Mouse (Mus musculus): ENCODE measurements around the gene Son. TPM values are rescaled to one million over a fixed set of nuclear protein-coding genes. Genes with fewer than 3 reads are reported as not detected.

The Son gene
- polyA plus RNA-seq, 1 experiment from 2014 or later = 143 TPM

- no peak overlapping the region for H3K27ac ChIP-seq (replicated peaks; ENCODE audit: low read depth, low read length)
- no peaks in the 10 kb centered on the region for H3K4me1 ChIP-seq (ENCODE audit: control insufficient read depth, insufficient read depth, low read length)
- no peaks in the 10 kb centered on the region for H3K27me3 ChIP-seq (ENCODE audit: control insufficient read depth, insufficient read depth, low read length)
- no peak overlapping the region for H3K4me2 ChIP-seq (ENCODE audit: low read depth, low read length)
- no peak overlapping the region for H3K4me3 ChIP-seq (ENCODE audit: low read depth, low read length)
- ATAC-seq (replicated peaks; ENCODE audit: insufficient number of reproducible peaks, low FRiP score, low TSS enrichment, low read depth) (no peak), DNase-seq (ENCODE audit: low spot score) (no peak)
- no peak overlapping the region for H3K9ac ChIP-seq (replicated peaks; ENCODE audit: low read length)
- WGBS = 84% methylated on average over 4 of the region's 4 CpGs
- no peaks in the 10 kb centered on the region for H3K9me3 ChIP-seq (replicated peaks; ENCODE audit: control insufficient read depth, low read length)
- H3K36me3 ChIP-seq (replicated peaks; ENCODE audit: control insufficient read depth, insufficient read depth, low read depth, low read length) = peaks cover 26% of the 10 kb centered on the region
These were observed 27.2 kb downstream of the Son start for GRCm38 (mm10) chr16:91674500-91674899.

GRCm38 (mm10) chr16:91678147-91678911, 31.0 kb downstream of the Son start:
- 91% methylated on average over 5 of the region's 5 CpGs for WGBS
- Histone ChIP-seq H3K36me3 (replicated peaks; ENCODE audit: control insufficient read depth, insufficient read depth, low read depth, low read length) (peaks cover 15% of the 10 kb centered on the region), H3K4me1 (ENCODE audit: control insufficient read depth, insufficient read depth, low read length) (no peaks in the 10 kb centered on the region)

GRCm38 (mm10) chr16:91680656-91681055, 33.4 kb downstream of the Son start:
- H3K4me3 ChIP-seq (ENCODE audit: low read depth, low read length) = no peak overlapping the region
- WGBS = 80% methylated on average over 5 of the region's 5 CpGs
- DNase-seq (ENCODE audit: low spot score) = no peak

More at GRCm38 (mm10) chr16:91678147-91678911, 31.0 kb downstream of the Son start:
- H3K27ac ChIP-seq (replicated peaks; ENCODE audit: low read depth, low read length) = no peak overlapping the region
- H3K4me3 ChIP-seq (ENCODE audit: low read depth, low read length) = no peak overlapping the region
- H3K9me3 ChIP-seq (replicated peaks; ENCODE audit: control insufficient read depth, low read length) = no peaks in the 10 kb centered on the region
- H3K9ac ChIP-seq (replicated peaks; ENCODE audit: low read length) = no peak overlapping the region
- H3K27me3 ChIP-seq (ENCODE audit: control insufficient read depth, insufficient read depth, low read length) = no peaks in the 10 kb centered on the region
- no peak for DNase-seq (ENCODE audit: low spot score)
- no peak overlapping the region for H3K4me2 ChIP-seq (ENCODE audit: low read depth, low read length)
- no peak for ATAC-seq (replicated peaks; ENCODE audit: insufficient number of reproducible peaks, low FRiP score, low TSS enrichment, low read depth)

GRCm38 (mm10) chr16:91685526-91685925, 38.2 kb downstream of the Son start:
- DNase-seq (ENCODE audit: low spot score) = no peak
- no peak overlapping the region for H3K9ac ChIP-seq (replicated peaks; ENCODE audit: low read length)
- no peaks in the 10 kb centered on the region for H3K9me3 ChIP-seq (replicated peaks; ENCODE audit: control insufficient read depth, low read length)
- ATAC-seq (replicated peaks; ENCODE audit: insufficient number of reproducible peaks, low FRiP score, low TSS enrichment, low read depth) = no peak
- no peaks in the 10 kb centered on the region; the same call in 1 of the 2 replicates for H3K36me3 ChIP-seq (replicated peaks; ENCODE audit: control insufficient read depth, insufficient read depth, low read depth, low read length)
- no peak overlapping the region for H3K4me2 ChIP-seq (ENCODE audit: low read depth, low read length)
- H3K27ac ChIP-seq (replicated peaks; ENCODE audit: low read depth, low read length) = no peak overlapping the region
- WGBS = 89% methylated on average over 5 of the region's 5 CpGs
- no peaks in the 10 kb centered on the region for H3K4me1 ChIP-seq (ENCODE audit: control insufficient read depth, insufficient read depth, low read length)
- no peak overlapping the region for H3K4me3 ChIP-seq (ENCODE audit: low read depth, low read length)
- no peaks in the 10 kb centered on the region for H3K27me3 ChIP-seq (ENCODE audit: control insufficient read depth, insufficient read depth, low read length)

More at GRCm38 (mm10) chr16:91680656-91681055, 33.4 kb downstream of the Son start:
- Histone ChIP-seq H3K27me3 (ENCODE audit: control insufficient read depth, insufficient read depth, low read length) (no peaks in the 10 kb centered on the region), H3K27ac (replicated peaks; ENCODE audit: low read depth, low read length) (no peak overlapping the region), H3K36me3 (replicated peaks; ENCODE audit: control insufficient read depth, insufficient read depth, low read depth, low read length) (peaks cover 15% of the 10 kb centered on the region), H3K9me3 (replicated peaks; ENCODE audit: control insufficient read depth, low read length) (no peaks in the 10 kb centered on the region), H3K4me1 (ENCODE audit: control insufficient read depth, insufficient read depth, low read length) (no peaks in the 10 kb centered on the region), H3K4me2 (ENCODE audit: low read depth, low read length) (no peak overlapping the region), H3K9ac (replicated peaks; ENCODE audit: low read length) (no peak overlapping the region)
- no peak for ATAC-seq (replicated peaks; ENCODE audit: insufficient number of reproducible peaks, low FRiP score, low TSS enrichment, low read depth)

GRCm38 (mm10) chr16:91686369-91686768, 39.1 kb downstream of the Son start:
- ATAC-seq (replicated peaks; ENCODE audit: insufficient number of reproducible peaks, low FRiP score, low TSS enrichment, low read depth) = no peak
- Histone ChIP-seq H3K9ac (replicated peaks; ENCODE audit: low read length) (no peak overlapping the region), H3K27me3 (ENCODE audit: control insufficient read depth, insufficient read depth, low read length) (no peaks in the 10 kb centered on the region), H3K9me3 (replicated peaks; ENCODE audit: control insufficient read depth, low read length) (no peaks in the 10 kb centered on the region), H3K4me2 (ENCODE audit: low read depth, low read length) (no peak overlapping the region), H3K4me3 (ENCODE audit: low read depth, low read length) (no peak overlapping the region), H3K4me1 (ENCODE audit: control insufficient read depth, insufficient read depth, low read length) (no peaks in the 10 kb centered on the region), H3K36me3 (replicated peaks; ENCODE audit: control insufficient read depth, insufficient read depth, low read depth, low read length) (no peaks in the 10 kb centered on the region; the same call in 1 of the 2 replicates), H3K27ac (replicated peaks; ENCODE audit: low read depth, low read length) (no peak overlapping the region)
- 84% methylated on average over 5 of the region's 5 CpGs for WGBS
- DNase-seq (ENCODE audit: low spot score) = no peak

- Histone ChIP-seq H3K9me3 (replicated peaks; ENCODE audit: control insufficient read depth, low read length) (no peaks in the 10 kb centered on the region), H3K4me2 (ENCODE audit: low read depth, low read length) (peak overlapping the region; percentile 86), H3K4me3 (ENCODE audit: low read depth, low read length) (peak overlapping the region; percentile 86), H3K4me1 (ENCODE audit: control insufficient read depth, insufficient read depth, low read length) (no peaks in the 10 kb centered on the region), H3K36me3 (replicated peaks; ENCODE audit: control insufficient read depth, insufficient read depth, low read depth, low read length) (no peaks in the 10 kb centered on the region; the same call in 1 of the 2 replicates), H3K9ac (replicated peaks; ENCODE audit: low read length) (peak overlapping the region; percentile 94), H3K27ac (replicated peaks; ENCODE audit: low read depth, low read length) (0 out of 2 replicates have a peak overlapping the region, but pooled peaks have one; percentile 52), H3K27me3 (ENCODE audit: control insufficient read depth, insufficient read depth, low read length) (no peaks in the 10 kb centered on the region)
- 2% methylated on average over 27 of the region's 51 CpGs for WGBS
- peak; percentile 46 for ATAC-seq (replicated peaks; ENCODE audit: insufficient number of reproducible peaks, low FRiP score, low TSS enrichment, low read depth)
- peak; percentile 52 for DNase-seq (ENCODE audit: low spot score)
These were observed 40.8 kb downstream of the Son start for GRCm38 (mm10) chr16:91688023-91688618.

GRCm38 (mm10) chr16:91688619-91689334, 41.5 kb downstream of the Son start, which contains the start of gene Donson:
Gene Donson (minus strand): TSS chr16:91688770.
- Histone ChIP-seq H3K36me3 (replicated peaks; ENCODE audit: control insufficient read depth, insufficient read depth, low read depth, low read length) (no peaks in the 10 kb centered on the region; the same call in 1 of the 2 replicates), H3K4me3 (ENCODE audit: low read depth, low read length) (peak within 1 kb of the TSS; percentile 86), H3K4me1 (ENCODE audit: control insufficient read depth, insufficient read depth, low read length) (no peaks in the 10 kb centered on the region), H3K27me3 (ENCODE audit: control insufficient read depth, insufficient read depth, low read length) (no peaks in the 10 kb centered on the region), H3K9me3 (replicated peaks; ENCODE audit: control insufficient read depth, low read length) (no peaks in the 10 kb centered on the region), H3K9ac (replicated peaks; ENCODE audit: low read length) (peak within 1 kb of the TSS; percentile 94), H3K27ac (replicated peaks; ENCODE audit: low read depth, low read length) (peak within 1 kb of the TSS; percentile 52; the same call in 1 of the 2 replicates), H3K4me2 (ENCODE audit: low read depth, low read length) (peak within 1 kb of the TSS; percentile 86)
- ATAC-seq (replicated peaks; ENCODE audit: insufficient number of reproducible peaks, low FRiP score, low TSS enrichment, low read depth) (peak; percentile 96), DNase-seq (ENCODE audit: low spot score) (peak; percentile 96)
- WGBS = under 1% methylated on average over 60 of the region's 71 CpGs

Measured in embryonic facial prominence, embryonic 11.5 days (tissue).